ENCODE assay signal across 8 mouse cellular contexts in genomic region chr12:112829244-112829864, GRCm38 (mm10). TPM values are rescaled to one million over a fixed set of nuclear protein-coding genes. Genes with fewer than 3 reads are reported as not detected.
A peak's percentile ranks its signal among the peaks of the same experiment; 100 is the strongest.
DNase-seq lines count a peak whose midpoint lies in the region; ATAC-seq and TF ChIP-seq lines count a peak whose summit lies in the region.

Cdca4 (minus strand) TSS chr12:112829423.

- intact Hi-C loops in heart, postnatal 36 days (cut with DNase I) = loop anchor here (2.0 kb wide), 1 partner anchor 21 kb away; the partner anchor contains the start of gene Clba1

- ATAC-seq in forebrain, embryonic 16.5 days = peak; percentile 98
- ATAC-seq in lung, embryonic 14.5 days (ENCODE audit: insufficient read depth) = peak; percentile 98

- in situ Hi-C loops in ES-E14 (cut with MboI; ENCODE audit: low sequenced_read_pairs in 2 of 2, unreplicated experiment in 2 of 2) = no loop called here

- no peaks in the 10 kb centered on the region for H3K9me3 ChIP-seq in ES-E14 (ENCODE audit: control insufficient read depth, insufficient read depth, low read depth, low read length)
- no peaks in the 10 kb centered on the region for H3K9me3 ChIP-seq in forebrain, embryonic 16.5 days (ENCODE audit: control insufficient read depth, low read length)
- no peaks in the 10 kb centered on the region for H3K9me3 ChIP-seq in lung, embryonic 14.5 days (ENCODE audit: low read depth, low read length)

- H3K27me3 ChIP-seq in forebrain, embryonic 16.5 days (replicated peaks; ENCODE audit: control insufficient read depth, insufficient read depth, low read length) = no peaks in the 10 kb centered on the region
- H3K27me3 ChIP-seq in lung, embryonic 14.5 days (ENCODE audit: insufficient read depth, low read length) = no peaks in the 10 kb centered on the region
- no peaks in the 10 kb centered on the region for H3K27me3 ChIP-seq in thymus, adult 2 months (ENCODE audit: control insufficient read depth, insufficient read depth, low read length)

- peak; percentile 96 for DNase-seq in ES-E14 (ENCODE audit: low read depth, low spot score)
- peak; percentile 98 for DNase-seq in cerebellum, adult 11-12 months
- DNase-seq in heart, postnatal 36 days = peak; percentile 98 to 99
- peak; percentile 97 to 99 for DNase-seq in layer of hippocampus, adult 2 months (ENCODE audit: low spot score in 2 of 2)
- peak; percentile 98 for DNase-seq in lung, embryonic 14.5 days
- DNase-seq in thymus, adult 2 months = peak; percentile 98

- H3K9ac ChIP-seq in ES-E14 (ENCODE audit: insufficient read depth, low read depth, low read length, poor library complexity, severe bottlenecking) = peak within 1 kb of the TSS; percentile 97
- peak within 1 kb of the TSS; percentile 94 for H3K9ac ChIP-seq in forebrain, embryonic 16.5 days (replicated peaks; ENCODE audit: low read depth, low read length)
- H3K9ac ChIP-seq in lung, embryonic 14.5 days = peak within 1 kb of the TSS; percentile 98

- peaks cover 8 to 23% of the 10 kb centered on the region in 2 experiments for H3K4me1 ChIP-seq in ES-E14 (ENCODE audit: control insufficient read depth in 2 of 2, insufficient read depth in 2 of 2, low read length in 2 of 2, poor library complexity in 1 of 2)
- H3K4me1 ChIP-seq in forebrain, embryonic 16.5 days (replicated peaks; ENCODE audit: control insufficient read depth, insufficient read depth, low read length) = peaks cover 46% of the 10 kb centered on the region
- H3K4me1 ChIP-seq in lung, embryonic 14.5 days (ENCODE audit: insufficient read depth) = peaks cover 17% of the 10 kb centered on the region
- peaks cover 6% of the 10 kb centered on the region for H3K4me1 ChIP-seq in olfactory bulb, adult 2 months (ENCODE audit: control insufficient read depth, insufficient read depth, low read length)
- H3K4me1 ChIP-seq in thymus, adult 2 months (replicated peaks; ENCODE audit: control insufficient read depth, insufficient read depth, low read length) = peaks cover 21% of the 10 kb centered on the region

- peaks cover 24% of the 10 kb centered on the region for H3K36me3 ChIP-seq in ES-E14 (ENCODE audit: control insufficient read depth, insufficient read depth, low read length, poor library complexity, severe bottlenecking)
- no peaks in the 10 kb centered on the region; the same call in 1 of the 2 replicates for H3K36me3 ChIP-seq in forebrain, embryonic 16.5 days (ENCODE audit: control insufficient read depth, insufficient read depth)
- peaks cover 43% of the 10 kb centered on the region for H3K36me3 ChIP-seq in lung, embryonic 14.5 days (ENCODE audit: insufficient read depth)
- H3K36me3 ChIP-seq in thymus, adult 2 months (ENCODE audit: control insufficient read depth, insufficient read depth, low read length) = peaks cover 5% of the 10 kb centered on the region; the same call in 1 of the 2 replicates

- WGBS in forebrain, embryonic 16.5 days = 1% methylated on average over 62 of the region's 72 CpGs
- WGBS in lung, embryonic 14.5 days = under 1% methylated on average over 66 of the region's 72 CpGs
- WGBS in olfactory bulb, adult 2 months = under 1% methylated on average over 69 of the region's 72 CpGs
- WGBS in thymus, adult 2 months = under 1% methylated on average over 71 of the region's 72 CpGs

- peak; percentile 18; the same call in 1 of the 2 replicates for TF ChIP-seq CTCF in layer of hippocampus, adult 2 months (conservative IDR thresholded peaks at IDR 0.05)
- TF ChIP-seq CTCF in lung, embryonic 14.5 days (IDR thresholded peaks at IDR 0.05; ENCODE audit: low read depth) = peak; percentile 13; the same call in 1 of the 2 replicates
- no peak for TF ChIP-seq CTCF in olfactory bulb, adult 2 months (IDR thresholded peaks at IDR 0.05; ENCODE audit: insufficient read depth, low read depth, low read length)
- TF ChIP-seq CTCF in thymus, adult 2 months (IDR thresholded peaks at IDR 0.05; ENCODE audit: borderline replicate concordance, control insufficient read depth, extremely low read depth, insufficient read depth, low read length, poor library complexity) = peak; percentile 36; the same call in 1 of the 2 replicates

- peak; percentile 73 for TF ChIP-seq POLR2A in olfactory bulb, adult 2 months (IDR thresholded peaks at IDR 0.05; ENCODE audit: insufficient read depth, low read depth, low read length)
- peak; percentile 88 for TF ChIP-seq POLR2A in thymus, adult 2 months (IDR thresholded peaks at IDR 0.05; ENCODE audit: control insufficient read depth, extremely low read depth, insufficient read depth, low read length, poor library complexity)

- H3K4me3 ChIP-seq in ES-E14 (ENCODE audit: insufficient read depth in 1 of 2, low read depth in 1 of 2, low read length in 2 of 2, poor library complexity in 1 of 2, severe bottlenecking in 1 of 2) = peak within 1 kb of the TSS; percentile 98 to 99
- H3K4me3 ChIP-seq in forebrain, embryonic 16.5 days (replicated peaks; ENCODE audit: low read length) = peak within 1 kb of the TSS; percentile 96
- H3K4me3 ChIP-seq in layer of hippocampus, adult 2 months = peak within 1 kb of the TSS; percentile 90
- H3K4me3 ChIP-seq in lung, embryonic 14.5 days (ENCODE audit: low read depth, low read length) = peak within 1 kb of the TSS; percentile 89
- H3K4me3 ChIP-seq in olfactory bulb, adult 2 months (ENCODE audit: insufficient read depth, low read depth, low read length) = peak within 1 kb of the TSS; percentile 90
- H3K4me3 ChIP-seq in thymus, adult 2 months (ENCODE audit: control insufficient read depth, insufficient read depth, low read length) = peak within 1 kb of the TSS; percentile 65

- peak within 1 kb of the TSS; percentile 89 for H3K27ac ChIP-seq in ES-E14 (ENCODE audit: insufficient read depth, low read depth, low read length, poor library complexity, severe bottlenecking)
- H3K27ac ChIP-seq in forebrain, embryonic 16.5 days (ENCODE audit: low read length) = peak within 1 kb of the TSS; percentile 93
- peak within 1 kb of the TSS; percentile 95 for H3K27ac ChIP-seq in layer of hippocampus, adult 2 months
- peak within 1 kb of the TSS; percentile 93 for H3K27ac ChIP-seq in lung, embryonic 14.5 days (ENCODE audit: low read depth)
- peak within 1 kb of the TSS; percentile 53 for H3K27ac ChIP-seq in olfactory bulb, adult 2 months (ENCODE audit: insufficient read depth, low read depth, low read length)
- H3K27ac ChIP-seq in thymus, adult 2 months (ENCODE audit: control insufficient read depth, insufficient read depth, low read length) = peak within 1 kb of the TSS; percentile 55

- H3K4me2 ChIP-seq in forebrain, embryonic 16.5 days (ENCODE audit: low read length) = peak within 1 kb of the TSS; percentile 92
- H3K4me2 ChIP-seq in lung, embryonic 14.5 days = peak within 1 kb of the TSS; percentile 90

TF ChIP-seq in ES-E14, 5 proteins besides CTCF, POLR2A, EP300 and RAD21:
- TF ChIP-seq HCFC1 (IDR thresholded peaks at IDR 0.05; ENCODE audit: borderline replicate concordance, insufficient read depth, low read length) = peak; percentile 17; the same call in 1 of the 2 replicates
- no peak for TF ChIP-seq MAFK (IDR thresholded peaks at IDR 0.05; ENCODE audit: insufficient read depth, low read depth, low read length)
TF ChIP-seq in ES-E14: peak in this region for 1.

RNA-seq across cellular contexts. Expression of gene Cdca4, which starts in this region (rescaled TPM):
- 74.8 and 78.2 TPM in 2 replicates for total RNA-seq in ES-E14 (2012; rRNA removed)
- 71.0 and 80.9 TPM in 2 replicates for polyA plus RNA-seq in forebrain, embryonic 16.5 days (2015; fragmentation: Nextera tagmentation; extraction: Ambion mirVana)
- 1 to 10 TPM; 6.1 to 6.6 TPM for total RNA-seq in heart, postnatal 36 days (2021)
- total RNA-seq in layer of hippocampus, adult 2 months (2021) = 10 to 100 TPM in 1 of 2 experiments, 1 to 10 TPM in 1; 7.1 to 10.8 TPM
- polyA plus RNA-seq in lung, embryonic 14.5 days (2014; fragmentation: Nextera tagmentation; extraction: Ambion mirVana) = 140 and 153 TPM in 2 replicates
- not detected in 2 replicates for polyA plus RNA-seq in olfactory bulb, adult 2 months (2012; ENCODE audit: insufficient read depth, insufficient read length, low replicate concordance, missing spikeins)
- polyA plus RNA-seq in thymus, adult 2 months (2012; rRNA removed) = 124 and 126 TPM in 2 replicates

Comparison
In these comparisons a context has a peak if more than half of its experiments do, and no peak if none do; other contexts are left out.
1. Peak in every context shown above with its lines: DNase-seq, ATAC-seq, H3K4me3 ChIP-seq and H3K27ac ChIP-seq.